Mouse (Mus musculus) urinary bladder, adult 2 months (tissue): ENCODE results near the gene Aipl1. TPM values are rescaled to one million over a fixed set of nuclear protein-coding genes. Genes with fewer than 3 reads are reported as not detected.

Experiments used
- polyA plus RNA-seq: library from polyadenylated mRNA; depleted of rRNA; stranded (reverse); fragments of >200 nt; gene quantifications from 2 replicates; pipeline ENCODE4 v1.2.3, GENCODE M21; 2012; rRNA removed

Gene Aipl1
- polyA plus RNA-seq, 1 experiment, result 0.41 TPM

Other genes with a start within 250 kb of the Aipl1 start
- 2.8 and 3.2 TPM in 2 replicates for gene Pimreg, start 4.5 kb upstream of the Aipl1 start, polyA plus RNA-seq
- gene Pitpnm3, start 98.3 kb upstream of the Aipl1 start, polyA plus RNA-seq, result 9.6 and 9.9 TPM in 2 replicates
- 0.43 and 0.84 TPM in 2 replicates for gene Gm43951, start 169.3 kb upstream of the Aipl1 start, polyA plus RNA-seq
- gene 4933427D14Rik, start 169.9 kb upstream of the Aipl1 start, polyA plus RNA-seq, result 10.7 and 10.8 TPM in 2 replicates
- gene Txndc17, start 170.0 kb upstream of the Aipl1 start, polyA plus RNA-seq, result 146 and 164 TPM in 2 replicates
- gene Med31, start 178.1 kb upstream of the Aipl1 start, polyA plus RNA-seq, result 17.7 and 25.5 TPM in 2 replicates
- 0.16 and 0.39 TPM in 2 replicates for gene Slc13a5, start 229.7 kb upstream of the Aipl1 start, polyA plus RNA-seq